Mouse (Mus musculus) mouse embryonic stem cell (cell line): ENCODE results near the gene Jmjd6.
"Not testable (repeated sequence)": the region's sequence is repeated elsewhere in the genome, so short reads cannot be mapped to it uniquely, and the experiment has no call there.

Experiments used
- in situ Hi-C, 2 experiments: fragments of 300-500 bp; cut with MboI; formaldehyde crosslinking; loops; 1 replicate in 1 of 2; 3 replicates in 1 of 2; pipeline ENCODE4 v1.14.3; 2019 to 2020; ENCODE audit warnings: low sequenced_read_pairs in 2 of 2, low pct_unique_long_range_greater_than_20kb in 1 of 2, mixed read lengths in 1 of 2; ENCODE audit not compliant: unreplicated experiment in 1 of 2

Jmjd6 gene

GRCm38 (mm10) chr11:116854279-116854678 is 11.0 kb upstream of the Jmjd6 start:
- in situ Hi-C loops: loop anchor here in 1 of 2 experiments (25.0 kb wide), 1 partner anchor 1442 kb away; the partner anchor contains the start of genes Atp5h, Kctd2 and Mrpl58

- in situ Hi-C loops: loop anchor here in 1 of 2 experiments (25.0 kb wide), 1 partner anchor 1441 kb away; the partner anchor contains the start of genes Atp5h, Kctd2 and Mrpl58
Measured at GRCm38 (mm10) chr11:116853512-116853928, 10.3 kb upstream of the Jmjd6 start.

GRCm38 (mm10) chr11:116852891-116853511 is 9.8 kb upstream of the Jmjd6 start, which contains the start of gene Srsf2:
Srsf2 (minus strand) TSS chr11:116853094.
- in situ Hi-C loops: loop anchor here in 1 of 2 experiments (25.0 kb wide), 1 partner anchor 1441 kb away; the partner anchor contains the start of genes Atp5h, Kctd2 and Mrpl58

GRCm38 (mm10) chr11:116852291-116852890 is 9.1 kb upstream of the Jmjd6 start, which contains the start of gene Mfsd11:
Mfsd11 (plus strand) TSS chr11:116852440.
- in situ Hi-C loops: loop anchor here in 1 of 2 experiments (25.0 kb wide), 1 partner anchor 1440 kb away; the partner anchor contains the start of genes Atp5h, Kctd2 and Mrpl58

GRCm38 (mm10) chr11:116851576-116852290 is 8.5 kb upstream of the Jmjd6 start:
- in situ Hi-C loops: loop anchor here in 1 of 2 experiments (25.0 kb wide), 1 partner anchor 1439 kb away; the partner anchor contains the start of genes Atp5h, Kctd2 and Mrpl58

- in situ Hi-C loops: loop anchor here in 1 of 2 experiments (25.0 kb wide), 1 partner anchor 1439 kb away; the partner anchor contains the start of genes Atp5h, Kctd2 and Mrpl58
Measured at GRCm38 (mm10) chr11:116850833-116851477, 7.7 kb upstream of the Jmjd6 start.

GRCm38 (mm10) chr11:116850085-116850484 is 6.8 kb upstream of the Jmjd6 start:
- in situ Hi-C loops: loop anchor here in 1 of 2 experiments (25.0 kb wide), 1 partner anchor 1438 kb away; the partner anchor contains the start of genes Atp5h, Kctd2 and Mrpl58

- in situ Hi-C loops: no loop called here
Measured at GRCm38 (mm10) chr11:116849587-116849986, 6.3 kb upstream of the Jmjd6 start.

- in situ Hi-C loops: not testable (repeated sequence)
Measured at GRCm38 (mm10) chr11:116848877-116849178, 5.6 kb upstream of the Jmjd6 start.

GRCm38 (mm10) chr11:116848086-116848876 is 5.0 kb upstream of the Jmjd6 start:
- in situ Hi-C loops: no loop called here

- in situ Hi-C loops: no loop called here
Measured at GRCm38 (mm10) chr11:116847187-116848085, 4.2 kb upstream of the Jmjd6 start.

- in situ Hi-C loops: no loop called here
Measured at GRCm38 (mm10) chr11:116846593-116847181, 3.4 kb upstream of the Jmjd6 start.

- in situ Hi-C loops: no loop called here
Measured at GRCm38 (mm10) chr11:116842531-116843260, 553 bp downstream of the Jmjd6 start.

GRCm38 (mm10) chr11:116840748-116841147 is 2.5 kb downstream of the Jmjd6 start:
- in situ Hi-C loops: no loop called here

GRCm38 (mm10) chr11:116839601-116840000 is 3.6 kb downstream of the Jmjd6 start:
- in situ Hi-C loops: no loop called here

- in situ Hi-C loops: no loop called here
Measured at GRCm38 (mm10) chr11:116838936-116839335, 4.3 kb downstream of the Jmjd6 start.
